Mouse (Mus musculus): ENCODE results near the gene Sesn1. TPM values are rescaled to one million over a fixed set of nuclear protein-coding genes. Genes with fewer than 3 reads are reported as not detected.

Sesn1 gene
- polyA plus RNA-seq, 1 experiment = 4.5 TPM

- peaks cover 62% of the 10 kb centered on the region for H3K4me1 ChIP-seq
Observed at GRCm38 (mm10) chr10:41880777-41881176, 71.0 kb downstream of the Sesn1 start.

DNA sequence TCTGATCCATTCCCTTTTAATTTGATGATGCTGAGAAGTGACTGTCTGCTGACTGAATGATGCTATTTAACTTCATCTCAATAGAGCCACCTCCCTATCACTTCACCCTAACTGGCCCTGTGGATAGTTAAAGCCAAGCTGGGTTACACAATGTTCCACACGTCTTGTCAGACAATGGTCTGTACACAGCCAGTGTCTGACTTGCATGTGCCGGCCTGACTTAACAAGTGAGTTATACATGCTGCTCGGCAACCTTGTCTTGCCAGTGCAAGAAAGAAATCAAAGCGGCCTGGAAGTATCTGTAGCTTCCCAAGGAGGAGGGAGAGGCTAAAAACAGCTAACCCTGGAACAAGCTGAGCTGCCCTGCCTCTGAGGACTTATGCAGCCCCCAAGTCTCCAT, 71.7 kb downstream of the Sesn1 start:
- H3K4me3 ChIP-seq (replicated peaks) = no peak overlapping the region

More at GRCm38 (mm10) chr10:41880777-41881176, 71.0 kb downstream of the Sesn1 start:
- no peaks in the 10 kb centered on the region for H3K27me3 ChIP-seq (replicated peaks)
- H3K9me3 ChIP-seq = no peaks in the 10 kb centered on the region
- no peak overlapping the region for H3K4me3 ChIP-seq (replicated peaks)
- TF ChIP-seq GATA1 (IDR thresholded peaks at IDR 0.05; ENCODE audit: borderline replicate concordance, low read length) = no peak
- TF ChIP-seq FLI1 (IDR thresholded peaks at IDR 0.05; ENCODE audit: low read length) = no peak
- H3K36me3 ChIP-seq (replicated peaks; ENCODE audit: low read length) = no peaks in the 10 kb centered on the region

GRCm38 (mm10) chr10:41883741-41884575, 74.2 kb downstream of the Sesn1 start:
- Histone ChIP-seq H3K4me1 (peaks cover 62% of the 10 kb centered on the region), H3K4me3 (replicated peaks) (peak overlapping the region; percentile 50), H3K36me3 (replicated peaks; ENCODE audit: low read length) (no peaks in the 10 kb centered on the region)

More for the DNA sequence above, 71.7 kb downstream of the Sesn1 start:
- no peaks in the 10 kb centered on the region for H3K27me3 ChIP-seq (replicated peaks)
- no peak for TF ChIP-seq GATA1 (IDR thresholded peaks at IDR 0.05; ENCODE audit: borderline replicate concordance, low read length)
- TF ChIP-seq FLI1 (IDR thresholded peaks at IDR 0.05; ENCODE audit: low read length) = no peak
- H3K36me3 ChIP-seq (replicated peaks; ENCODE audit: low read length) = no peaks in the 10 kb centered on the region
- no peaks in the 10 kb centered on the region for H3K9me3 ChIP-seq
- H3K4me1 ChIP-seq = peaks cover 59% of the 10 kb centered on the region

GRCm38 (mm10) chr10:41887080-41887821, 77.5 kb downstream of the Sesn1 start:
- Histone ChIP-seq H3K4me1 (peaks cover 59% of the 10 kb centered on the region), H3K27me3 (replicated peaks) (no peaks in the 10 kb centered on the region), H3K4me3 (replicated peaks) (peak overlapping the region; percentile 99), H3K9me3 (no peaks in the 10 kb centered on the region), H3K36me3 (replicated peaks; ENCODE audit: low read length) (peaks cover 9% of the 10 kb centered on the region)
- TF ChIP-seq GATA1 (IDR thresholded peaks at IDR 0.05; ENCODE audit: borderline replicate concordance, low read length) = no peak
- TF ChIP-seq FLI1 (IDR thresholded peaks at IDR 0.05; ENCODE audit: low read length) = no peak

More at GRCm38 (mm10) chr10:41883741-41884575, 74.2 kb downstream of the Sesn1 start:
- Histone ChIP-seq H3K9me3 (no peaks in the 10 kb centered on the region), H3K27me3 (replicated peaks) (no peaks in the 10 kb centered on the region)
- TF ChIP-seq FLI1 (IDR thresholded peaks at IDR 0.05; ENCODE audit: low read length) (no peak), GATA1 (IDR thresholded peaks at IDR 0.05; ENCODE audit: borderline replicate concordance, low read length) (no peak)

DNA sequence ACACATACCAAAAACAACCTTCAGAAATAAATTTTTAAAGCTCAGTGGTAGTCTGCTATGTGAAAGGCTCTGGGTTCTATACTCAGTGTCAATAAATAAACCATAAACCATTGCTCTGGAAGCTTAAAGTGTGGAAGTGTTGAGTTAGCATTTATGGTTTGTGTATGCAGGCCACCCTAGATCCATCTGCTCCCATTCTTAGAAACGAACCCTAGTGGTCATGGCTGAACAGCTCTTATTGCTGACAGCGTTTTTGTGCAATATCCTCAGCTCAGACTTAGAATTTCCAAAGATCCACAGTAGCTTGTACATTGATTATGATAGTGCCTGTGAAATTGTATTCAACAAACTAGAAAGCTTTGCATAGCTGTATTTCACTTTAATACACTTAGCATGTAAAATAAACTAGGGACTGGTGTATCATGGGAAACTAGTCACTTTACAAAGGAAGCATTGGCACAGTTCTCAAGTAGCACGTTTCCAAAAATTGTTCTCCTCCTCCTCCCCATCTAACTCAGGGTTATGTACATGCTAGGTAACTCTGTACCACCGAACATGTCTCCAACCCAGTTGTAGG, 78.7 kb downstream of the Sesn1 start:
- H3K4me1 ChIP-seq = peaks cover 58% of the 10 kb centered on the region
- peak overlapping the region; percentile 99 for H3K4me3 ChIP-seq (replicated peaks)

DNA sequence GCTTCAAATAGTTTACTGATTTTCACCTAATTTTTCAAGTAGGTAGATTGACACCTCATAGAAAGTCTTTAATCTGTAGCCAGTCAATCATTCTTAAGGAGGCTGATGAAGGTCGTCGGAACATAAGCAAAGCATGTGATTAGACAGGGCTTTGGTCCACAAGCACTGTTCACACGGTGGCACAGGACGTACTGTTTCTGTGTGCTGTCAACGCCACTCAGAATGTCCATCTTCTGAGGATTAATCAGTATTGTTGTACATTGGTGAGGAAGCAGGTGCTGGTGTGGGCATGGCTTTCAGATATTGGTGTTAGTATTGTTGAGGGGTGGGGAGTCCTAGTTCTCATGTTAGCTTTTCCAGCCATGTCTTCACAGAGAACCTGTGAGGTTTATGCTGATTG, 79.8 kb downstream of the Sesn1 start:
- Histone ChIP-seq H3K9me3 (no peaks in the 10 kb centered on the region), H3K36me3 (replicated peaks; ENCODE audit: low read length) (peaks cover 17% of the 10 kb centered on the region), H3K4me1 (peaks cover 59% of the 10 kb centered on the region), H3K27me3 (replicated peaks) (no peaks in the 10 kb centered on the region), H3K4me3 (replicated peaks) (peak overlapping the region; percentile 86)
- TF ChIP-seq GATA1 (IDR thresholded peaks at IDR 0.05; ENCODE audit: borderline replicate concordance, low read length) (no peak), FLI1 (IDR thresholded peaks at IDR 0.05; ENCODE audit: low read length) (no peak)

More for the DNA sequence above, 78.7 kb downstream of the Sesn1 start:
- H3K36me3 ChIP-seq (replicated peaks; ENCODE audit: low read length) = peaks cover 9% of the 10 kb centered on the region
- no peaks in the 10 kb centered on the region for H3K9me3 ChIP-seq
- no peaks in the 10 kb centered on the region for H3K27me3 ChIP-seq (replicated peaks)
- no peak for TF ChIP-seq GATA1 (IDR thresholded peaks at IDR 0.05; ENCODE audit: borderline replicate concordance, low read length)
- no peak for TF ChIP-seq FLI1 (IDR thresholded peaks at IDR 0.05; ENCODE audit: low read length)

DNA sequence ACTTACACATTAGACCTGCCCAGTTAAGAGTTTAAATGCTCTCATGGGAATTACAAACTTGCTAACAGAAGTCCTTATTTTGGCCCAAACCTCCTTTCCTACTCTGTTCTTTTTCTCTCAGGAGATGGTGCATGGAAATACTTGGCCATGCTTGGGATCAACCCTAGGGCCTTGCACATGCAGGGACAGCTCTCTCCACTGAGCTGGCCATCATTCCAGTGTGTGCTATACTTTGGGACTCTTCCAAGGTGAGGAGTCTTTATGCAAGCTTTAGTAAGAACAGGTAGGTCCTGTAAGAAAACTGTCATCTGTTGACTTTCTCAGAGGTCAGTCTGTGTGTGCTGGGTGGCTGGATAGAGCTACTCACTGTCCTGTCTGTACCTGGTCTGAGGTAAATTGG, 80.8 kb downstream of the Sesn1 start:
- H3K4me1 ChIP-seq = peaks cover 52% of the 10 kb centered on the region
- no peaks in the 10 kb centered on the region for H3K9me3 ChIP-seq

DNA sequence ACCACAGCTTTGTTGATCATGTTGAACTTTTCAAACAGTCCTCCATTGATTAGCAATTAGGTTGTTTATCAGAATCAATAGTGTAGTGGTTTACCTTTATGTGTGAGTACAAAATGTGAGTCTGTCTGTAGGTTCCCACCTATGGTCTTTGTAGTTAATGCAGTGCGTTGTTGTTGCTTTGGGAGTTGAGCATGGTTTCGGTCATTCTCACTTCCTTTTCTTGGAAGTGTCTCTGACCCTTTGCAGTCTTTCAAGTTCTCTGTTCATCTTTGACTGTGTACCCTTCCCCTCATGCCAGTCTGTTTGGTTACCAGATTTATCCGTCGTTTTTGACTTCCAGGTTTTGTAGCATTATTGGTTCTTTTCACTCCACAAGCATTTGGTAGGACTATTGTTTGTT, 81.6 kb downstream of the Sesn1 start:
- H3K4me1 ChIP-seq = peaks cover 57% of the 10 kb centered on the region
- H3K36me3 ChIP-seq (replicated peaks; ENCODE audit: low read length) = peaks cover 29% of the 10 kb centered on the region
- no peaks in the 10 kb centered on the region for H3K9me3 ChIP-seq
- no peak overlapping the region for H3K4me3 ChIP-seq (replicated peaks)
- TF ChIP-seq GATA1 (IDR thresholded peaks at IDR 0.05; ENCODE audit: borderline replicate concordance, low read length) (no peak), FLI1 (IDR thresholded peaks at IDR 0.05; ENCODE audit: low read length) (no peak)
- no peaks in the 10 kb centered on the region for H3K27me3 ChIP-seq (replicated peaks)

More for the DNA sequence above, 80.8 kb downstream of the Sesn1 start:
- TF ChIP-seq GATA1 (IDR thresholded peaks at IDR 0.05; ENCODE audit: borderline replicate concordance, low read length) (no peak), FLI1 (IDR thresholded peaks at IDR 0.05; ENCODE audit: low read length) (no peak)
- peaks cover 22% of the 10 kb centered on the region for H3K36me3 ChIP-seq (replicated peaks; ENCODE audit: low read length)
- peak overlapping the region; percentile 53 for H3K4me3 ChIP-seq (replicated peaks)
- no peaks in the 10 kb centered on the region for H3K27me3 ChIP-seq (replicated peaks)
